Mouse (Mus musculus): ENCODE measurements around the gene Wfdc9.

The Wfdc9 gene

GRCm38 (mm10) chr2:164656483-164656882 lies at the start of gene Wfdc9:
Gene Wfdc9, minus strand, starts transcription at chr2:164656583.
- DNase-seq (ENCODE audit: low spot score in 2 of 2) = no peak

GRCm38 (mm10) chr2:164705991-164706390 lies 49.6 kb upstream of the Wfdc9 start:
- DNase-seq (ENCODE audit: low spot score in 2 of 2) = no peak

- no peak for DNase-seq (ENCODE audit: low spot score in 2 of 2)
These were observed 48.9 kb upstream of the Wfdc9 start for GRCm38 (mm10) chr2:164705328-164705727.

- no peak for DNase-seq (ENCODE audit: low spot score in 2 of 2)
These were observed 47.9 kb upstream of the Wfdc9 start for GRCm38 (mm10) chr2:164704235-164704634.

- no peak for DNase-seq (ENCODE audit: low spot score in 2 of 2)
These were observed 45.4 kb upstream of the Wfdc9 start for GRCm38 (mm10) chr2:164701761-164702160.

- DNase-seq (ENCODE audit: low spot score in 2 of 2) = no peak
These were observed 44.6 kb upstream of the Wfdc9 start for GRCm38 (mm10) chr2:164700959-164701358.

- DNase-seq (ENCODE audit: low spot score in 2 of 2) = no peak
These were observed 41.8 kb upstream of the Wfdc9 start, which contains the start of gene Spint4 for GRCm38 (mm10) chr2:164698201-164698600. Gene Spint4, plus strand, starts transcription at chr2:164698501.

GRCm38 (mm10) chr2:164684807-164685206 lies 28.4 kb upstream of the Wfdc9 start, which contains the start of gene Wfdc13:
Gene Wfdc13, plus strand, starts transcription at chr2:164685107.
- no peak for DNase-seq (ENCODE audit: low spot score in 2 of 2)

- no peak for DNase-seq (ENCODE audit: low spot score in 2 of 2)
These were observed 23.5 kb upstream of the Wfdc9 start for GRCm38 (mm10) chr2:164679906-164680305.

GRCm38 (mm10) chr2:164678848-164679625 lies 22.7 kb upstream of the Wfdc9 start:
- peak; percentile 73 to 79 for DNase-seq (ENCODE audit: low spot score in 2 of 2)

- DNase-seq (ENCODE audit: low spot score in 2 of 2) = no peak
These were observed 20.7 kb upstream of the Wfdc9 start for GRCm38 (mm10) chr2:164676916-164677685.

GRCm38 (mm10) chr2:164676103-164676502 lies 19.7 kb upstream of the Wfdc9 start:
- DNase-seq (ENCODE audit: low spot score in 2 of 2) = no peak

GRCm38 (mm10) chr2:164673987-164674386 lies 17.6 kb upstream of the Wfdc9 start, which contains the start of gene Wfdc11:
Gene Wfdc11, minus strand, starts transcription at chr2:164674087.
- DNase-seq (ENCODE audit: low spot score in 2 of 2) = no peak

- DNase-seq (ENCODE audit: low spot score in 2 of 2) = no peak
These were observed 14.6 kb upstream of the Wfdc9 start for GRCm38 (mm10) chr2:164670938-164671337.

- DNase-seq (ENCODE audit: low spot score in 2 of 2) = no peak
These were observed 13.9 kb upstream of the Wfdc9 start for GRCm38 (mm10) chr2:164670261-164670660.

GRCm38 (mm10) chr2:164664851-164665250 lies 8.5 kb upstream of the Wfdc9 start:
- no peak for DNase-seq (ENCODE audit: low spot score in 2 of 2)

GRCm38 (mm10) chr2:164655858-164656257 lies 525 bp downstream of the Wfdc9 start, which contains the start of gene Wfdc10:
Gene Wfdc10, plus strand, starts transcription at chr2:164656046.
- peak in 1 of 2 experiments; percentile 41 for DNase-seq (ENCODE audit: low spot score in 2 of 2)

- DNase-seq (ENCODE audit: low spot score in 2 of 2) = peak; percentile 37 to 59
These were observed 14.3 kb downstream of the Wfdc9 start for GRCm38 (mm10) chr2:164641881-164642673.

- no peak for DNase-seq (ENCODE audit: low spot score in 2 of 2)
These were observed 15.3 kb downstream of the Wfdc9 start for GRCm38 (mm10) chr2:164641129-164641528.

GRCm38 (mm10) chr2:164638696-164639095 lies 17.7 kb downstream of the Wfdc9 start, which contains the start of gene Wfdc16:
Gene Wfdc16, minus strand, starts transcription at chr2:164638796.
- no peak for DNase-seq (ENCODE audit: low spot score in 2 of 2)

- no peak for DNase-seq (ENCODE audit: low spot score in 2 of 2)
These were observed 21.1 kb downstream of the Wfdc9 start for GRCm38 (mm10) chr2:164635266-164635665.

- no peak for DNase-seq (ENCODE audit: low spot score in 2 of 2)
These were observed 34.6 kb downstream of the Wfdc9 start for GRCm38 (mm10) chr2:164621775-164622174.
